Mouse (Mus musculus) embryonic facial prominence, embryonic 10.5 days (tissue): ENCODE results near the gene Spon1. TPM values are rescaled to one million over a fixed set of nuclear protein-coding genes. Genes with fewer than 3 reads are reported as not detected.

Experiments
- DNase-seq: peaks from one replicate; pipeline ENCODE4 v3.0.0-alpha.2; 2017; ENCODE audit warnings: low spot score
- H3K27ac ChIP-seq: fragments of 300-500 bp; sonication (generic); replicated peaks from 2 replicates; pipeline ENCODE4 v1.5.1; 2016; ENCODE audit warnings: mild to moderate bottlenecking
- H3K27me3 ChIP-seq: fragments of 300-500 bp; sonication (generic); replicated peaks from 2 replicates; pipeline ENCODE4 v1.6.1; 2016; ENCODE audit warnings: low read depth, mild to moderate bottlenecking; ENCODE audit not compliant: poor library complexity, severe bottlenecking
- H3K36me3 ChIP-seq: fragments of 300-500 bp; sonication (generic); replicated peaks from 2 replicates; pipeline ENCODE4 v1.6.1; 2016; ENCODE audit warnings: mild to moderate bottlenecking, moderate library complexity
- H3K4me1 ChIP-seq: fragments of 300-500 bp; sonication (generic); 2 replicates; pipeline ENCODE4 v1.6.1; 2016
- H3K4me3 ChIP-seq: fragments of 300-500 bp; sonication (generic); 2 replicates; pipeline ENCODE4 v1.5.1; 2016; ENCODE audit warnings: mild to moderate bottlenecking, moderate library complexity
- H3K9me3 ChIP-seq: fragments of 300-500 bp; sonication (generic); 2 replicates; pipeline ENCODE4 v1.6.1; 2016; ENCODE audit warnings: mild to moderate bottlenecking
- WGBS: fragments of 180-500 bp; shearing (Covaris S2); methylation state at CpG from one replicate; pipeline ENCODE4 v1.1.7; 2016; 5-methylcytosine and 5-hydroxymethylcytosine counted together
- polyA plus RNA-seq: library from polyadenylated mRNA; unstranded; fragments of >200 nt; fragmentation: Nextera tagmentation; extraction: Ambion mirVana; gene quantifications from 2 replicates; pipeline ENCODE4 v1.2.1, GENCODE M21; 2016

Spon1 gene
- polyA plus RNA-seq, 1 experiment from 2014 or later = 22.3 TPM

DNA sequence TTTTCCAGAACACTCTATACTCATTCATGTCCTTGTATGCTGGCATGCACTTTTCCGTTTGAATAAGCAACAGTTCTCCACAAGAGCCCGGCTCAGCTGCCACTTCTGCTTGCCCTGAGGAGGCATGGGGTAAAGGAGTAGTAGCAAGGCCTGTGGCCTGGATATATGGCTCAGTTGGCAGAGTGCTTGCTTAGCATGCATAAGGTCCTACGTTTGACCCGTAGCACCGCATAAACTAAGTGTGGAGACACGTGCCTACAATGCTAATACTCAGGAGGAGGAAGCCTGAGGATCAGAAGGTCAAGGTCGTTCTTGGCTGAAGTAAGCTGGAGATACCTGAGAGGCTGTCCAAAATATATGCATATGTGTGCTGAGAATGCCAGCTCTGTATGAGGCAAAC lies 185.1 kb downstream of the Spon1 start:
- no peaks in the 10 kb centered on the region for H3K27me3 ChIP-seq
- DNase-seq = no peak
- H3K4me1 ChIP-seq = no peaks in the 10 kb centered on the region
- H3K9me3 ChIP-seq = 0 out of 2 replicates have a peak, but pooled peaks cover 2% of the 10 kb centered on the region
- 86% methylated on average over 7 of the region's 7 CpGs for WGBS
- H3K4me3 ChIP-seq = no peak overlapping the region
- H3K36me3 ChIP-seq = no peaks in the 10 kb centered on the region
- H3K27ac ChIP-seq = no peak overlapping the region

DNA sequence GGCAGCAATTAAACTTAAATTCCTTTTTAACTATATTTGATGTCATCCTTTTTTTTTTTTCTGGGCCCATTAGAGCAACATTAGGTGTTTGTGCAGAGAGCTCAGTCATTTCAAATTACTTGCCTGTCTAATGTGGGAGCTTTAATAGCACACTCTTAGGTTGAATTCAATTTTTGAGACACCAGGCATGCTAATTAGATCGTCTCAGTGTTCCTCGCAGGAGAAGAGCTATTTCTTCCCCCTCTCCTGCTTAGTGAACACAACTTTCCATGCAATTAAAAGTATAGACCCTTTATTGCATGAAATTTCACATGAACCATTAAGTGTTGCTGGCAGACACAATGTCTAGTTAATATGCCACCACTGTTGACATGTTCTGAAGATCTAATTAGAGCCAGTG lies 189.6 kb downstream of the Spon1 start:
- Histone ChIP-seq H3K36me3 (no peaks in the 10 kb centered on the region), H3K9me3 (no peaks in the 10 kb centered on the region), H3K27ac (no peak overlapping the region), H3K4me3 (no peak overlapping the region), H3K27me3 (no peaks in the 10 kb centered on the region), H3K4me1 (no peaks in the 10 kb centered on the region)
- no peak for DNase-seq
- 88% methylated on average over 2 of the region's 2 CpGs for WGBS

DNA sequence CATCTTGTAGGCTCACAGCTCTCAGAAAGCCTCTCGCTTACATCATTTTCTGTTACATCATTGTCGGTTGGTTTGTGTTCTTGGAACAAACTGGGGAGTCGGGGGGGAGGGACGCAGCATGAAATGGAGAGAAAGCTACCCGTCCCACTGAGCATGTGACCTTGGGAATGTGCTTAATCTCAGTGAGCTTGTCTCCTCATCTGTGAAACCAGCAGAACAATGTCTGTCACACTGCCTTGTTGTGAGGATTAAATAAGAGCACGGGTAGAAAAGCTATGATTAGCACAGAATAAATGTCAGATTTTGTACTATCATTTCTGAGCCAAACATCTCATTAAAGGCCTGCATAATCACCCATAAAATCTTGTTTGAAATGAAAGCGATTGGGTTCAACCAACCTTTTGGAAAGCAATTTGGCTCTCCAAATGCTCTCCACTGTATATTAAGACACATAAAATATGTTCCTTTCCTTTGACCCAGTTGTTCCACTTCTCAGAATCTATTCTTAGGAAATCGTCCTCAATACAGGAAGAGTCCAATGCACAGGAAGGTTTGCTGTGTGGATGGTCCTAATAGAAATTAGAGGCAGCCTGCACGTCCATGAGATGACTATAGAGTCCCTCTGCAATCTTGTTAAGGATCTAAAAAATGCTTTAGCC lies 195.2 kb downstream of the Spon1 start:
- H3K4me1 ChIP-seq = no peaks in the 10 kb centered on the region
- no peak overlapping the region for H3K27ac ChIP-seq
- H3K27me3 ChIP-seq = no peaks in the 10 kb centered on the region
- 84% methylated on average over 9 of the region's 9 CpGs for WGBS
- DNase-seq = no peak
- H3K4me3 ChIP-seq = no peak overlapping the region
- no peaks in the 10 kb centered on the region for H3K9me3 ChIP-seq
- no peaks in the 10 kb centered on the region for H3K36me3 ChIP-seq

DNA sequence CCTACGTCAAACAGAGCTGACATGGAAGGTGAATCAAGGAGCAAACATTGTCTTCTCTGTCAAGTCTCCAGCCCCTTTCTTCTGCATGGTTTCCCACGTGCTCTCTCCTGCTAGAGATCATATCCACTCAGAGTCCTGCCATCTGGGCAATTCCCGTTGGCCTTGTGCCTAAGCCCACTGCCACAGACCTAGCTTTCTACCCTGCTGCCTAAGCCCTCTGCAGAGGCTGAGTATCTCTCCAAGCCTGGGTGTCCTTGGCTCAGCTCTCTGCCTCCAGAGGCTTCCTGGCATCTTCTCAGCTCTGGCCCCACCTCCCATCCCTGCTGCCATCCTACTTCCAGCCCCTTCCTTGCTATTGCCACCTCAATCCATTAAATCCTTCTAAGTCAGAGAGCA lies 195.7 kb downstream of the Spon1 start:
- Histone ChIP-seq H3K4me3 (no peak overlapping the region), H3K4me1 (no peaks in the 10 kb centered on the region), H3K27ac (no peak overlapping the region), H3K9me3 (no peaks in the 10 kb centered on the region), H3K36me3 (no peaks in the 10 kb centered on the region), H3K27me3 (no peaks in the 10 kb centered on the region)
- 75% methylated on average over 3 of the region's 3 CpGs for WGBS
- no peak for DNase-seq

DNA sequence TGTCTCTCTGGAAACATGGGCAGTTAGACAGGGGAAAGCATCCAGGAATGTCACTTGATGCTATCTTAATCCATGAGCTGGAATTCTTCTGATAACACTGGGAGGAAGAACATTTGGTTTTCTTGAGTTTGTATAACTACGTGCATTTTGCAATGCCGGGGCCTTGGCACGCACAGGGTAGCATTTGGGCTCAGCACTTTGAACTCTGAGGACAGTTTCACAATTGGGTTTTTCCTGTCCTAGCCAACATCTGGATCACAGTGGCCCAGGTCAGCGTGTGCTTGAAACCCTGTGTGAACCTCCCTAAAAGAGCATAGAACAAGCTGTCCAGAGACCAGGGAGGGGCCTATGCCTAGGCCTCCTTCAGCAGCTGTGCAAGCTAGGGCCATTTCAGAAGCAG lies 196.3 kb downstream of the Spon1 start:
- no peak overlapping the region for H3K4me3 ChIP-seq
- H3K27me3 ChIP-seq = no peaks in the 10 kb centered on the region
- no peak for DNase-seq
- H3K9me3 ChIP-seq = no peaks in the 10 kb centered on the region
- no peaks in the 10 kb centered on the region for H3K36me3 ChIP-seq
- H3K27ac ChIP-seq = no peak overlapping the region
- WGBS = 83% methylated on average over 4 of the region's 4 CpGs
- H3K4me1 ChIP-seq = no peaks in the 10 kb centered on the region

DNA sequence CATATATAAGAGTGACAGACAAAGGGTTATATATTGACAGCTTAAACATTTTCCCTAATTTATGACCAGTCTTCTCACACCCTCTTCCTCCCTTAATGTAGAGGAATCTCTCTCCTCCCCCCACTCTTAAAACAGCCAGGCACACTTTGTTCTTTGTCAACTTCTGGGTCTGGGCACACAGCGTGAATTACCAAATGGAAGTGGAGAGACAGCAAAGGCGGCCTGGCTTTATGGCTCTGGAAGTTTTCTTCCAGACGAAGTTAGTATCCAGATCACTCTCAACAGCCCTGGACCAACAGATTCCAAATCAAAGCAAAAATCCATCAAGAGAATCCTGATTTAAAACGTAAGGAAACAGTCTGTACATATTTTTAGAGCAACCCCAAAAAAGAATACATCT lies 198.0 kb downstream of the Spon1 start:
- no peak for DNase-seq
- Histone ChIP-seq H3K36me3 (no peaks in the 10 kb centered on the region), H3K27ac (no peak overlapping the region), H3K4me1 (no peaks in the 10 kb centered on the region), H3K4me3 (no peak overlapping the region), H3K27me3 (no peaks in the 10 kb centered on the region), H3K9me3 (no peaks in the 10 kb centered on the region)
- 82% methylated on average over 4 of the region's 4 CpGs for WGBS

DNA sequence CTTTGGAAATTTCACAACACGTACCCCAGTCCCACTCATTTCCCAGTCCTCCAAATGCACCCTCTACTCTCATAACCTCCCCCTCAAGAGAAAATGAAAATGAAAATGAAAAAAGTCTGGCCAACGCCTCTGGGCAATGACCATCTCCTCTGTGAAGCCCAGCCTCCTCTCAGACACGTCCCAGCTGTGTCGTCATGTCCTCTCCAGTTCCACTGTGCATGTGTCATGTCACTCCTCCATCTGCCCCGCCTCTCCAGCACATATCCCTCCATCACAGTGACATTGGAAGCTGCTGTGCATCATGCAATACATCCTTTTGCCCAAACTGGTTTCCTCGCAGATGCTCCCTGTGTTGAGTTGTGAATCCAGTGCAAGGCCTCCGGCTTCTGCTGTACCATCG lies 199.8 kb downstream of the Spon1 start:
- WGBS = 89% methylated on average over 8 of the region's 8 CpGs
- Histone ChIP-seq H3K4me1 (no peaks in the 10 kb centered on the region), H3K36me3 (no peaks in the 10 kb centered on the region), H3K4me3 (no peak overlapping the region), H3K27me3 (no peaks in the 10 kb centered on the region), H3K9me3 (peaks cover under 1% of the 10 kb centered on the region; the same call in 1 of the 2 replicates), H3K27ac (no peak overlapping the region)
- DNase-seq = no peak

DNA sequence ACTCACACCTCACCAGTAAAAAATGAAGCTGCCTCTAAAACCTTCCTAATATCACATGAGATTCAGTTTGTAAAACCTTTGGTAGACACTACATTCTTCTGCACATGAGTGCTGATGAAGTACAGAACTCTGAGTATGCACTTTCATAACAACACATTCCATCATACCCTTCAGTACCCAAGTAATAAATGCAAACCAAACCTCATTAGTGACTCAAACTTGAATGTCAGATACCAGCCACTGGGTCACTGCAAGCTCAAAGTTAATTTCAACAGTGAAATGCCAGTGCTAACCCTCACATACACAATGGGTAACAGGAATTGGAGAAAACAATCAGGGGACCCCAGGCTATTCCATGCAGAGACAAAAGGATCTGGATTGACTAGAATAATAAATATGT lies 203.4 kb downstream of the Spon1 start:
- no peak for DNase-seq
- Histone ChIP-seq H3K27ac (no peak overlapping the region), H3K36me3 (peaks cover 7% of the 10 kb centered on the region; the same call in 1 of the 2 replicates), H3K9me3 (peaks cover 11% of the 10 kb centered on the region; the same call in 1 of the 2 replicates), H3K4me1 (no peaks in the 10 kb centered on the region), H3K27me3 (no peaks in the 10 kb centered on the region), H3K4me3 (no peak overlapping the region)

DNA sequence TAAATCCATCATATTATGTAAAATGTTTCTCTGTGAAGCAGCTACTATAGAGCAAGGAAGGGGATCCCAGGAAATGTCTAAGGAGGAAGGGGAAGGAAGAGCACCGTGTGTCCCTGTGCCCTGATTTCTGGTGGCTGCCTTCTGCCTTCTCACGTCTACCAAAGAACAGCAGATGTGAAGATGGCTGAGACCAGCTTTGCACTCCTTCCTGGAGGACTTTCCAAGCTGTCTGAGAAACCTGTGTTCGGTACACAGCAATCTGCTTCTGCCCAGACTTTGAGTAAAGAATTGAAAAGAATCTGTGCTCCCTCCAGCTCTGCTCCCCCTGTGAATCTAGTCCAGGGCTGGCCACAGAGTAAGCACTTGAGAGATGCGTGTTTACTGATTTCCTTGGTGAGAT lies 206.7 kb downstream of the Spon1 start:
- H3K4me3 ChIP-seq = no peak overlapping the region

DNA sequence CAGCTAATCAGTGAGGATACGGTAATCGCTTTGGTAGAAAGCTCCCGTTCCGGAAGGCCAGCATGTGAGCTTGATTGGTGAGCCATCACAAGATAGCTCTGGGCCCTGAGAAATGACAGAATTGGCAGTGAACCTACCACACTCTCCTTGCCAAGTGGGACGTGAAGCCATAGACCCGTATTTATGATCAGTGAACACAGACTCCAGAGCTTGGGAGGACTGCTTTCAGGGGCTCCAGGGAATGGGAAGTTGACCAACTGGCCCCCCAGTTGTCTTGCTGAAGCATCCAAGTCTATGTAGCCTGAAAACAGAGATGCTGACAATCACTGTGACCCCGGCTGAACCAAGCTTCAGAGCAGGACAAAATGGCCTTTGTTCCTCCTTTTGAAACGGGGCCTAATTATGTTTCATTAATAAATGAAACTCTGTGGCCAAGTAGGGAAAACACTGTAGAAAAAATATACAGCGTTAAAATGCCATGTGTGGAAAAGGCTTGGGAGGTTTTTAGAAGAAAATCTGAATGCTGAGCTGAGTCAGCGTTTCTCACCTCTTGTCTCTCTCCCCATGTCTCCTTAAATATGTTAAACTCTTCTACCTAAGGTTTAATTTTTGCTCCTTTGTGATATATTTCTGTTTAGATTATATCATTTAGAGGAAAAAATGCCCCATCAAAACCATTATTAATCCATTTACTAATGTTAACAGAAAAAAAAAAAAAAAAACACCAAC lies 220.8 kb downstream of the Spon1 start:
- Histone ChIP-seq H3K27me3 (no peaks in the 10 kb centered on the region), H3K9me3 (no peaks in the 10 kb centered on the region), H3K4me3 (no peak overlapping the region), H3K27ac (no peak overlapping the region), H3K36me3 (no peaks in the 10 kb centered on the region), H3K4me1 (0 out of 2 replicates have a peak, but pooled peaks cover 3% of the 10 kb centered on the region)
- 77% methylated on average over 10 of the region's 10 CpGs for WGBS
- no peak for DNase-seq

More for the DNA sequence above, 206.7 kb downstream of the Spon1 start:
- Histone ChIP-seq H3K9me3 (peaks cover 11% of the 10 kb centered on the region; the same call in 1 of the 2 replicates), H3K36me3 (peaks cover 7% of the 10 kb centered on the region; the same call in 1 of the 2 replicates), H3K4me1 (peaks cover 13% of the 10 kb centered on the region), H3K27me3 (no peaks in the 10 kb centered on the region), H3K27ac (no peak overlapping the region)
- WGBS = 92% methylated on average over 4 of the region's 4 CpGs
- no peak for DNase-seq

DNA sequence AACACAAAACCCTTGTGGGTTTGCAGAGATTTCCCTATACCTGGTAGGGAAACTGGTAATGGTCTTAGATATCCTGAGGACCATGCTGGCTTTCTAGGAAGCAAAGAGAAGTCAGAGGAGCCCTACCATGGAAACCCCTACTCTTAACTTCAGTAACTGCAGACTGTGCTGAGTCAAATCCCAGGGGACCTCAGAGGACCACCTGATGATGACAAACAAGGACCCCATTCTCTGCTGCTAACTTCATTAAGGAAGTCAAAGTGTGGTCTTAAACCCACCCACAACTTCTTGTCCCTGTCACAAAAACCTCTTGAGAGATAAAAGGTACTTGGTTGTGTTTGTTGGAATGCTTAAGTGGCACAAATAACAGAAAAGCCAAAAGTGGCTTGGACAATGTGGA lies 222.4 kb downstream of the Spon1 start:
- no peak for DNase-seq
- Histone ChIP-seq H3K4me3 (no peak overlapping the region), H3K27me3 (no peaks in the 10 kb centered on the region), H3K9me3 (no peaks in the 10 kb centered on the region), H3K27ac (no peak overlapping the region), H3K4me1 (0 out of 2 replicates have a peak, but pooled peaks cover 3% of the 10 kb centered on the region), H3K36me3 (no peaks in the 10 kb centered on the region)

DNA sequence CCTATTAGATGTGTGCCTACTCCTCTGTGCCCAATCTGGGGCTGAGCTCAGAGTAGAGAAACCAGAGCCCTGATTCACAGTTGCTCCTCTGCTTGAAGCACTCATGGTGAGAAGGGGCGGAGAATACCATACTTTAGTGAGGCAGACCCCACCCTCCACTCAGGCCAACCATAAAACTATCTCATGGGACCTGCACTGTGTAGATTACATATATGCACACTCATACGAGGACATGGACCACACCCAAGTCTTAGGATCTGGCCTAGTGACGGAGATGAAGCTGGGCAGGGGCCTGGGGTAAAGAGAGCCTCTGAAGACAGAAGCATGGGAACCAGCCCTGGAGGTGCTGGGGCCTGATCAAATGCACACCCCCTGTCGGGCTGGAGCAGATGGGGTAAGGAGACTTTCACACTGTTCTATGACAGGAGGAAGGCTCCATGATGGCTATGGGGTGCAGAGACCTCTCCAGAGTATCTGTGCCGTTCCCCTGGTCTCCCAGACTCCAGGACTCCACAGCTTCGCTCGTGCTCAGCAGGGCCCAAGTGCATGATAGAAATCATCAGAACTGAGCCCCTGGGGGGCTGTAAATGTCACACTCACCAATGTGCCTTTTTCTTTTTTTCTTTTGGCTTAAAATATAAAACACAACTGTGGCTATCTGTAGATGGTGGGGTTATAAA lies 232.0 kb downstream of the Spon1 start:
- H3K36me3 ChIP-seq = no peaks in the 10 kb centered on the region
- H3K4me3 ChIP-seq = no peak overlapping the region
- no peaks in the 10 kb centered on the region for H3K9me3 ChIP-seq
- no peaks in the 10 kb centered on the region for H3K4me1 ChIP-seq
- no peak overlapping the region for H3K27ac ChIP-seq
- H3K27me3 ChIP-seq = no peaks in the 10 kb centered on the region
- 84% methylated on average over 7 of the region's 7 CpGs for WGBS
- no peak for DNase-seq

DNA sequence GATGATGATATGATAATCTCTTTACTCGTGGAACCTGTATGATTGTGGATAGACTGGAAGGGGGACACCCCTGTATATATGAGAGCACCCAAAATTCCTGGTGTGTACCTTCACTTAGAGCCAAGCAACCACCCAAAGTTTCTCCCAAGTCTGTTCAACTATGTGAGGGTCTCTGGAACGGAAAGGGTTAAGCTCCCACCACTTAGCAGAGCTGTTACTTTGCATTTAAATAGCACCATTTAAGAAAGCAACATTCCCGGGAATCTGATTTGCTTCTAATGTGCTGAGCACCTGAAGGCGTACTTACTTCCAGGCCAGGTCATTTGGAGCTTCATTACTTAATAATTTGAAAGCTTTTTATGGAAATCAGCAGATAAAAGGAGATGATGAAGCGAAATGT lies 238.4 kb downstream of the Spon1 start:
- 20% methylated on average over 5 of the region's 5 CpGs for WGBS
- H3K9me3 ChIP-seq = no peaks in the 10 kb centered on the region
- no peak overlapping the region for H3K4me3 ChIP-seq
- H3K4me1 ChIP-seq = peaks cover 14% of the 10 kb centered on the region
- 0 out of 2 replicates have a peak, but pooled peaks cover 8% of the 10 kb centered on the region for H3K27me3 ChIP-seq
- H3K36me3 ChIP-seq = no peaks in the 10 kb centered on the region
- DNase-seq = no peak
- H3K27ac ChIP-seq = no peak overlapping the region
